Mouse (Mus musculus) G1E (cell line): ENCODE measurements around the gene Acot3.
"Not testable (repeated sequence)": the region's sequence is repeated elsewhere in the genome, so short reads cannot be mapped to it uniquely, and the experiment has no call there.

Experiments
- CTCF ChIP-seq: IDR thresholded peaks from 2 replicates; pipeline ENCODE4 v1.5.1; 2012; ENCODE audit warnings: low read depth, low read length, inconsistent platforms, mixed read lengths
- POLR2AphosphoS5 ChIP-seq: IDR thresholded peaks from 2 replicates; pipeline ENCODE4 v1.6.1; 2012; ENCODE audit warnings: low read depth, low read length, inconsistent platforms; ENCODE audit not compliant: insufficient replicate concordance

DNA sequence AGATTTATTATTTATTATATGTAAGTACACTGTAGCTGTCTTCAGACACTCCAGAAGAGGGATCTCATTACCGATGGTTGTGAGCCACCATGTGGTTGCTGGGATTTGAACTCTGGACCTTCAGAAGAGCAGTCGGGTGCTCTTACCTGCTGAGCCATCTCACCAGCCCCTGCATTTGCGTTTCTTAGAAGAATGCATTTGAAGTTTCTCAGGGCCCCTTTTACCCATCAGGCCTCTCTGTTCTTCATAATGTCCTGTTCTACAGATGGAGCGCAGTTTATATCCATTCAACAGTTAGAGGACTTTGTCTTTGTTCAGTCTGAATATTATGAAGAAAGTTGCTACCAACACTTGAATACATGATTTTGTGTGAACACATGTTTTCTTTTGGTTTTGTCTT, 29.7 kb upstream of the Acot3 start:
- TF ChIP-seq POLR2AphosphoS5, CTCF: not testable (repeated sequence)
